Mouse (Mus musculus): ENCODE measurements around the gene Rps15.

Gene Rps15

DNA sequence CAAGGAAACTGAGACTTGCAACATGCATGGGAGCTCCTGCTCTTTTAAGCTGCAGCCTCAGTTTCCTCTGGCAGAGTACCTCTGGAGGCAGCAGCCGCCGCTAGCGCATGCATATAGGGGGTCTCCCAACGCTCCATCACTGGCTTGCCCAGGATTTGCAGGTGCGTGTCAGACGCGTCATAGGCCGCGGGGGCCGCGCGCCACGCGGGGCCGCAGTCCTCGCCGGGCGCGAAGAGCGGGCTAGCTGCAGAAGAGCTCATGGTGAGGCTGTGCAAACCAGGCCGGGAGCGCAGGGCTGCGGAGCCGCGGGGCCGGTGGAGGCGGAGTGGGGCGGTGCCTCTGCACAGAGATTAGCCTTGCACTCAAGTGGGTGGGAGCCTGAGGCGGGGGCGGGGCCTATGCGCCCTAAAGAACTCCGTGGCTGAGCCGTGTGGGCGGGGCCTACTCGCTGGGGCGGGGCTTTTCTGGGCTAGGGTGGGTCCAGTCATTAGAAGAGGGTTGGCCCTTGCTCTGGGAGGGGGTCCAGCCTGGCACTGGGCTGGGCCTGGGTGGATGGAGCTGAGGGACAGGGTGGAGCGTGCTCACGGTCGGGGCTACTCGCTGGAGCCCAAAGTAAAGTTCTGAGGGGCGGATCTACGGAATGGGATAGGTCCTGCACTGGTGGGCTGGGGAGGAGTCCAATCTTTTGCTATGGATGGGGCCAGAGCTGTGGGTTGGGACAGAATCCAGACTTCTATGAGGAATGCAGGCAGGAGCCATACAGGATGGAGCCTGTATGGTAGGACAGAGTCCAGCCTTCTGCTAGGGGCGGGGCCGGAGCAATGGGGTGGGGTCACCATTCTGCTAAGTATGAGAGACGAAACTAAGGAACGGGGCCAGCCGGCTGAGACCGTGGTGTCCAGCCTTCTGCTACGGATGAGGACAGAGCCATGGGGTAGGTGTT is 31.3 kb upstream of the Rps15 start, which contains the start of the genes Gamt and Dazap1:
TSS of gene Gamt (minus strand) at position 371 of the 943 bp plus-strand sequence.
TSS of gene Dazap1 (plus strand) at position 845 of the 943 bp plus-strand sequence.
- peak; percentile 93 for DNase-seq (ENCODE audit: low read depth, low spot score)

DNA sequence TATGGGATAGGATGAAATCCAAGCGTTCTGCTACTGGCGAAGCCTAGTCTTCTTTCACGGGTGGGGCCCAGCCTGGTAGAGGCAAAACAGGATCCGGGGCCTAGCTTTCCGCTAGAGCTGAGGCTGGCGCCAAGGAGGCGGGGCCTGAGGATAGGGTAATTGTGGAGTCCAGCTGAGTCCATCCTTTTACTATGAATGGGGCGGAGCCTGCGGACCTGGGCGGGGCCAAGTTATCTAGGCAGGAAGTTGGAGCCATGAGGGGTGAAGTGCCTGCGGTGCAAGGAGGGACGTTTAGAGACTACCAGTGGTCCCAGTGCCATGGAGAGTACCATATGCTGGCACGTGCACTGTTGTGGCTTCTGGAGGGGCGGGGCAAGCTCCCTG is 30.7 kb upstream of the Rps15 start:
- DNase-seq (ENCODE audit: low read depth, low spot score) = peak; percentile 88

DNA sequence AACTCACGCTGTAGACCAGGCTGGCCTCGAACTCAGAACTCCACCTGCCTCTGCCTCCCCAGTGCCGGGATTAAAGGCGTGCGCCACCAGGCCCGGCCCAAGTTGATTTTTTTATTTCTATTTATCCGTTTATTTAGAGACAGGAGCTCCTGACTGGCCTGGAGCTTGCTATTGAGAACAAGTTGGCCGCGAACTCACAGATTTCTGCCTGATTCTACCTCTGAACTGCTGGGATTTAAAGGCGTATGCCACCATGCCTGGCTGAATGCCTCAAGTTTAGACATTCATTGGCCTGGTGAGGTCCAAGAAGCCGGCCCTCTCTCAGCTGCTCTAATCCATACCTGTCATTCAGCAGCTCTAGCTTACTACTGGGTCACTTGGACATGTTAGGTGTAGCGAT is 30.1 kb upstream of the Rps15 start:
- no peak for DNase-seq (ENCODE audit: low read depth, low spot score)

DNA sequence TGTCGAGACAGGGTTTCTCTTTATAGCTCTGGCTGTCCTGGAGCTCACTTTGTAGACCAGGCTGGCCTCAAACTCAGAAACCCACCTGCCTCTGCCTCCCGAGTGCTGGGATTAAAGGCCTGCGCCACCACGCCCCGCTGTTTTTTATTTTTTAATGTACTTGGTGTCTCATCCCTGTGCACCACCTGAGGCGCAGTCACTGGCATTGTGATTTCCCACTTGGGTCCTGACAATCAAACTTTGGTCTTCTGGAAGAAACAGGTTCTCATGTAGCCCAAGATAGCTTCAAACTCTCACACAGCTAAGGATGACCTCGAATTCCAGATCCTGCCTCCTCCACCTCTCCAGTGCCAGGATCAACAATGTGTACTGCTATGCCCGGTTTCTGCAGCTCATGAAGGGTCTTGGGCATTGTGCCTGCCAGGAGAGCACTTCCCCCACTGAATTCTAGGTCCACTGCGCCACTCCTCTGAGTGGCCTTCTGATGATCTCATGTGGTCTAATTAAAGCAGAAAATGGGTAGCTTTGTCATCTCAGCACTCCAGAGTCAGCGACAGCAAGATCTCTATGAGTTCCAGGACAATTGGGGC is 29.4 kb upstream of the Rps15 start:
- DNase-seq (ENCODE audit: low read depth, low spot score) = no peak

DNA sequence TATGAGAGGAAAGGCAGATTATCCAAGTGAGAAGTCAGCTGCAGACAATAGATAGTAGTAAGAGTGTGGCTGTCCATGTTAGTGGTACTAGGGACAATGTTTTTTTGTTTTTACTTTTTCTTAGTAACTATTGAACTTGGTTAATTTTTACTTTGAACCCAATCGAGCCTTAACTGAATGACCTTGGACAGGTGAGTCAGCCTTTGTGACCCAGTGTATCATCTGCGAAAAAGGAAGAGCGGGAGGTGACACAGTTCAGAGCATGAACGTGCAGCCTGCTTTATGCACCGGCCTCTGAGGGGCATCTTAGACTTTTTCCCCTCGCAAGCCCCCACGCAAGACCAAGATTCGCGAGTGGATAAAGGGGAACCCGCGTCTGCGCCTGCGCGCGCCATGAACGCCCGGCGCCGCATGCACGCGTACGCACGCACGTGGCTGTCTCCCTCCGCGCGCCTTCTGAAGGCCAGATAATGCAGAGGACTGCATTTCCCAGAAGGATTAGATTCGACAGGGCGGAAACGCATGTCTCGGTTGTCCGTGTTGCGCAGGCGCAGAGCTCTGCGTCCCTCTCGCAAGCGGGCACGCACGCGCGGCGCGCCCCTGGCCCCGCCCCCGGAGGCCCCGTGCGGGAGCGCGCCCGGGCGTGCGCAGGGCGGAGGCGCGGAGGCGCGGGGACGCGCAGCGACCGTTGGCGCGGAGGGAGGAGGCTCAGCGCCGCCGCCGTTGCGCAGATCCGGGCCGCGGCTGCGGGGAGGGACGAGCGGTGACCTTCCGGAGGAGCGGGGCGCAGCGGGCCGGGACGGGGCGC is 27.7 kb upstream of the Rps15 start:
- DNase-seq (ENCODE audit: low read depth, low spot score) = peak; percentile 99

DNA sequence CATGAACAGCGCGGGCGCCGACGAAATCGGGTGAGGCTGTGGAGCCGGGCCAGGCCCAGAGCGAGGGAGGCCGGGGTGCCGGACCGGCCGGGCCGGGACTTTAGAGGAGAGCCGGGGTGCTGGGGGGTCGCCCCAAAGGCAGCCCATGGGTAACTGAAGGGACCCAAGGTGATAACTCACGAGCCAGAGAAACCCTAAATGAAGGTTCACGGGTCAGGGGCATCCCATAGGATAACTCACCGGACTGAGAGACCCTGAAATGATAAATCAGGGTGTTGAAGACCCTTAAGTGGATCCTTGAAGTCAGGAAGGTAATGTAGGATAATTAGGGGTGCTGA is 27.1 kb upstream of the Rps15 start:
- no peak for DNase-seq (ENCODE audit: low read depth, low spot score)

DNA sequence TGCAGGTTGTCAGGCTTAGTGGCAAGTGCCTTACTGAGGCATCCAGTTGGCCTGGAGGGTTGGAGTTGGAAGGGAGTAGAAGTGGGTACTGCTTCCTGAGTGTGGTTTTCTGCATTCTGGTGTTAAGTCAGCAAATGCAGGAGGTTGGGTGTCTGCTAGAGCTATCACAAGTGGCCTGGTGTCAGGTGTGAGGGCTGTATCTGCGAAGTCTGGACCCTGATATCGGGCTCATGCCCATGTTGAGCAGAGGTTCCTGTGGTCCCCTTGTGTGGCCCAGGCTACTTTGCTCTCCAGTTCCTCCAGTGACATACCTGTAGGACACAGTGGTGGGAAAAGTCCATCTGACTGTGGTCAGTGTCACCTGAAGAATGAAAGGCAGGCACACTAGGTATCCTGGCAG is 22.2 kb upstream of the Rps15 start:
- DNase-seq (ENCODE audit: low read depth, low spot score) = no peak

DNA sequence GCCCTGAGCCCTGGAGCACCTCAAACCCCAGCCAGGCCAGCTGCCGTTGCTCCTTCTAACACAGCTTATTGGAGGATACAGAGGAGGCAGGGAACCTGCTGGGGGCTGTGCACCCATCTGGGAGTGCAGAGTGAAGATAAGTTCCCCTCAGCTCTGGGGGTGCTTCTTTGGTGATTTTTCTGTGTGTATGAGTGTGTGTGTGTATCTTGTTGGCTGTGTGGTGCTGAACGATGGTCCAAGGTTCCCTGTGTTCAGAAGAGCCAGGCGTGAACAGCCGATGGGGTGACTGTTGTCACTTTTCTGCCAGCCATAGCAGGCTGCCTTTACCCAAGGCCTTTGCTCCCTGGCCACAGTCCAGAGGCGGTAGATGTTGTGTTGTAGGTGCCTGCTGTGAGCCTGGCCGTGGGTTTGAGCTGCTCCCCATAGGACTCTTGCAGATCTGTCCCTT is 21.5 kb upstream of the Rps15 start:
- no peak for DNase-seq (ENCODE audit: low read depth, low spot score)

DNA sequence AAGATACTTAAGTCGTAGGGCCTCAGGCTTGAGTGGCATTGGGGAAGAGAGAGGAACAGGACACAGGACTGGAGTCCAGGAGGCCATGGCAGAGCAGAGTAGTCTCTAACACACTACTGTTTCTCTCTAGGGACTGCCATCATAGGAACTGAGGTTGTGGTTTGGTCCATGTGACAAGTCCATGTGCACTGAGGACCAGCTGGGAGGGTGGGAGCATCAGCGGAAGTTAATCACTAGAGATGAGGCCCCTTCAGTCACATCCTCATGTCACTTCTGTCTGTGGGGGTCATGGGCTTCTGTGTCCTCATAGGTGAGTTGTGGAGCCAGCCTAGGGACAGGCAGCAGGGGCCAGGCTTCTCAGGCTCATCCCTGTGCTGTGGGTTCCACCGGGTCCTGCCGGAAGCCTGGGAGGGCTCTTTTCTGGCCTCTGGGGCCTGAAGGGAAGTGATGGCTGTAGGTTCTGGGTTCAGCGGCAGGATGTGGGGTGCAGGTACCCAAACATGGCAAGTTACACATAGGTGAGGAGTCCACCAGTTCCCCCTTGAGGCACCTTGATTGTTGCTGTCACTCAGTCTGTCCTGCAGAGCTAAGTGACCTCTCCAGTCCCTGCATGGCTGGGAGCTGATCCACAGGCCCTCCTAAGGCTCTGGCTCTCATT is 20.9 kb upstream of the Rps15 start:
- DNase-seq (ENCODE audit: low read depth, low spot score) = no peak

DNA sequence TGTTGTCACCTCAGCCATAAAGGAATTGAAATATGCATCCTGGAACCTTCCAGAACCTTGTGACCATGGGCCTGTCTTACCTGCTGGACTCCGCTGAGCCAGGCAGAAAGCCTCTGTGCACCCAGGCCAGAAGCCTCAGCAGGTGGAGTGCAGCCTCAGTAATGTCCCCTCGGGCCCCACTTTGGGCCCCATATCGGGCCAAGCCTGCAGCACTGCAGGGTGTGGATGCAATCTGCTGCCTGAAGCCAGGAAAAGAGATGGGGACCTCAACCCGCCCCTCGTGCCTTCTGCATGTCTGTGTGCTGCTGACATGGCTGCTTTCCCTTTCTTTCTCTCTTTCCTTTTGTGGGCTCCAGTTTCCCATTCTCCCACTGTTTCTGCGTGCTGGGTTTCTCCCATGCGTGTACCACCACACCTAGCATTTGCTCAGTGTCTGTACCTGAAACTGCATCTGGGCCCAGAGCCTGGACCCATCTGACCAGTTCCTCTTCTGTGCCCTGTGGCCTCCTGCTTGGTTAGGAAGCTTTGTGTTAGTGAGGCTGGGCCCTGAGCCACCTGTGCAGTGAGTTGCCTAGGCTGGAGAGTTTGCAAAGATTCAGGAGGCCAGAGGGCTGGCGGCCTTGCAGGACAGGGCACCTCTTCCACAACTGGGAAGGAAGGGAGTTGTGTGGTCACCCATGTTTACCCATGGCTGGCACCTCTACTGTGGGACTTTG is 20.2 kb upstream of the Rps15 start:
- no peak for DNase-seq (ENCODE audit: low read depth, low spot score)

DNA sequence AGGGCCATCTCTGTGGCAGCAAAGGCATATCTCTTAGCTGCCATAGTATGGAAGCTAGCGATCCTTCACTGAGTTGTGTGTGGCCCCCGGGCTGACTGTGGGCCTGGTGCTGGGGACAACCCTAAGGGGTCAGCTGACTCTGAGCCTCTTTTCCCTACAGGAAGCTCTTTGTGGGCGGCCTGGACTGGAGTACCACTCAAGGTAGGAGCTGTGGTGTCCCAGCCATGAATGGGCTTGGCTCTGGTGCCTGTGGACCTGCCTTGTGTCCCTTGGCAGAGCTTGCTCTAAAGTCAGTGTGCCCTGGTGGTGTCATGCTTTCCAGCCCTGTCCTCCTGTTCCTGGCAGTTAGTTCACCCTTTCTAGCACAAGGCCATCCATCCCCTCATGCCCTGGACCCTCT is 18.4 kb upstream of the Rps15 start:
- no peak for DNase-seq (ENCODE audit: low read depth, low spot score)

DNA sequence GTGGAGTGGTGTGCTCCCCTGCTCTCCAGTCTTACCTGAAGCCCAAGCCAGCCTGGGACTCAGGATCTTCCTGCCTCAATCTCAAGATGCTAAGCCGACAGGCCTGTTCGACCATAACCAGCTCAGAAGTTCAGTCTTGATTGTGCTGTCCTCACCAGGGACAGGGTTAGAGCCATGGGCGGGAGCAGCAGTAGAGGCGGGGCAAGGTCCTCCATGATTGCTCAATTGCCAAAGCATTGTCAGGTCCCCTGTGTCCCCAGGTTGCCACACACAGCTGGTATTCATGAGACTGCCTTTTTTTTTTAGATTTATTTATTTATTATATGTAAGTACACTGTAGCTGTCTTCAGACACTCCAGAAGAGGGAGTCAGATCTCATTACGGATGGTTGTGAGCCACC is 16.0 kb upstream of the Rps15 start:
- no peak for DNase-seq (ENCODE audit: low read depth, low spot score)

DNA sequence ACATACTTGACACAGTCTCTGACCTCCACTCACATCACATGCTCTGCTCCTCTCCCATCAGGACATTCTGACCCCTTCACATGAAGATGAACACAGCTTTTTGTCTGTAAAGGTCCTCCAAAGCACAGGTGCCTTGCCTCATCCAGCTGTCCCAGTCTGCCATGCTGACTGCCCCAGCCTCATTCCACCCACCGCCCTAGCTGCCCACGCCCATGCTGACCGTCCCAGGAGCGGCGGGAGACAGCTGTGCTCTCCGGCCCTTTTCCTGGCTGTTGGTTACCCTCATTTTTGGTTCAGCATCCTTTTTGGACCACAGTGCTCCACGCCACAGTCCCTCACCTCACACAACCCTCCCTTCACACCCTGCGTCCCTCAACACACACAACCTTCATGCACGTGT is 13.9 kb upstream of the Rps15 start:
- DNase-seq (ENCODE audit: low read depth, low spot score) = no peak

DNA sequence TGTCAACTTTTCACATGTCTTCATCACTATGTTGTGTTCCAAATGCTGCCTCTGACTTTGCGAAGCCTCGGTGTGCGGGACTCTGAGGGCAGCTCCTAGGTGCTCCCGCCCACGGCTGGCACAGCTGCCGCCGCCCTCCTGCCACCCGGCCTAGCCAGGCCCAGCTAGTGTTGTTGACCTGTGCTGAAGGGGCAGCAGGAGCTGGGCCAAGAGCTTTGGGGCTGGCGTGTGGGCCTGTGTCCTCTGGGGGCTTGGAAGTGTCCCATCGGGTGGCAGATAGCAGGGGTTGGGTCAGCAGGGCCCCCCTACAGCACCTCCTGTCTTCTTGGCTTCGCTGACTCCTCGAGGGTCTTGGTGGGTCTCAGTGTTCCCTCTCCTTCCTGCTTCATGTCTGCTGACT is 13.0 kb upstream of the Rps15 start:
- DNase-seq (ENCODE audit: low read depth, low spot score) = no peak

DNA sequence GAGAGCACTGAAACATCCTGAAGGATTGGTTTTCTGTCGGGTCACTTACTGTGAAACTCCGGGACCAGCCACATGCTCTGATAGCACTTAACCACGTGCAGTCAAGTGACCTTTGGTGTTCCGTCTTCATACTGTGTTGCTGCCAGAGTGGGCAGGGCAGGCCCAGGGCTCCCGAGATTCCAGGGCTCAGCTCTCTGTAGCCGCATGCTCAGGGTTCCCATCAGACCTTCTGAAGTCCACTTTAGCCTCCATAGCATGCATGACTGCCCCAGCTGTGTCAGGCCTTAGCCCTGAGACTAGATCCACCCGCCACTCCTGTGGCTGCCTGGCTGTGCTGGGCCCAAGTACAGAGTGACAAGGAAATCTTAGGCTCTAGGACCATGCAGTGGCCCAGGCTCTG is 10.9 kb upstream of the Rps15 start:
- no peak for DNase-seq (ENCODE audit: low read depth, low spot score)

DNA sequence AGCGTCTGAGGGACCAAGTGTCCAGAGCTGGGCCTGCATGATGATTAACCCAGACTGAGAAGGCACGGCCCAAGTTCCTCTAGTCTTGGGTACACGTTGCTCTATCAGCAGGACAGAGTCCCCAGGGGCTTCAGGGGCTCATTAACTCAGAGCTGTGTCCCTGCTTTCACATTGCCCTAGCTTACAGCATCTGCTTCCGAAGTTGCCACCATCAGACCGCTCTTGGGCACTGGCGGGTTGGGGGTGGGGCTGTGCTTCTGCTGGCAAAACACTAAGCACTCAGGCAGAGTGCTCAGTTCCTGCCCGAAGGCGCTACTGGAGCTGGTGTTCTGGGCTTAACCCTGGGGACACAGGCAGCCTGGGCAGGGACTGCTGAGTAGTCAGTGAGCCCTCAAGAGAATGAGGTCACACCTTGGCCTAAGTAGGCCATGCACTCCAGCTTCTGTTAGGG is 10.3 kb upstream of the Rps15 start:
- DNase-seq (ENCODE audit: low read depth, low spot score) = no peak

DNA sequence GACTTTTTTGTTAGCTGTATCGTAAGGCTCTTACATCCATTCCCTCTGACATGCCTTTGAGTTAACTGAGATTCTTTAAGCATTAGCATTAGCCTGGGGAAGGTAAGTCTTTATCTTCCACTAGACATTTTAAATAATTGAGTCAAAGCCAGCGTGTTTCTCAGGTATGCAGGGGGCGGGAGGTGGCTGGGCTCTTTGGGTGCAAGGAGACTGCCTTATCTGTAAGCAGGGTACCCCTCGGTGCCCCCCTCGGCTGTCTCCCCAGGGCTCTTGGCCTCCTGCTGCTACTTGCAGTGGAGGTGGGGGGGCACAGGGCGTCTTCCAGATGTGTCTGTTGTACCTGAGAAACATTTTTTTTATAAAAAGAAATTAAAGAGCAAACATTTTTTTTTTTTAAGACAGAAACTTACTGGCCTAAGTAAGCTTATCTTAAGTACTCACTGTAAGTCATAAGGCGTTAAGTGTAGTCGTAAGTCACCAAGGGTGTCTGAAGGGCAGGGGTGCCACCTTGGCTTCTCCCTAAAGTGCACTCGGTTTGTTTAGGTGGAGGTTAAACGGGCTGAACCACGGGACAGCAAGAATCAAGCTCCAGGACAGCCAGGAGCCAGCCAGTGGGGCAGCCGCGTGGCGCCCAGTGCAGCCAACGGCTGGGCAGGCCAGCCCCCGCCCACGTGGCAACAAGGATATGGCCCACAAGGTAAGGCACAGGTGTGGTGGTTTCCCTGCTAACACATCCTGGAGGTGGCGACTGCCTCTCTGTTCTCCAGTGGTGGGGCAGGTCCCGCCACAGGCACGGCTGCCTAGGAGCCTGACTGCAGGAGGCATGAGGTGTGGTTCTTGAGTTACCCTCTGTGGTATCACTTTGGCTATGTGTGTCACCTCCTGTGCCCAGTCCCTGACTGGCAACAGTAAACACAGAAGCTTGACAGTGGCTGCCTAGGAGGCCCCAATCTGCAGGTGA is 9.5 kb upstream of the Rps15 start:
- DNase-seq (ENCODE audit: low read depth, low spot score) = no peak

DNA sequence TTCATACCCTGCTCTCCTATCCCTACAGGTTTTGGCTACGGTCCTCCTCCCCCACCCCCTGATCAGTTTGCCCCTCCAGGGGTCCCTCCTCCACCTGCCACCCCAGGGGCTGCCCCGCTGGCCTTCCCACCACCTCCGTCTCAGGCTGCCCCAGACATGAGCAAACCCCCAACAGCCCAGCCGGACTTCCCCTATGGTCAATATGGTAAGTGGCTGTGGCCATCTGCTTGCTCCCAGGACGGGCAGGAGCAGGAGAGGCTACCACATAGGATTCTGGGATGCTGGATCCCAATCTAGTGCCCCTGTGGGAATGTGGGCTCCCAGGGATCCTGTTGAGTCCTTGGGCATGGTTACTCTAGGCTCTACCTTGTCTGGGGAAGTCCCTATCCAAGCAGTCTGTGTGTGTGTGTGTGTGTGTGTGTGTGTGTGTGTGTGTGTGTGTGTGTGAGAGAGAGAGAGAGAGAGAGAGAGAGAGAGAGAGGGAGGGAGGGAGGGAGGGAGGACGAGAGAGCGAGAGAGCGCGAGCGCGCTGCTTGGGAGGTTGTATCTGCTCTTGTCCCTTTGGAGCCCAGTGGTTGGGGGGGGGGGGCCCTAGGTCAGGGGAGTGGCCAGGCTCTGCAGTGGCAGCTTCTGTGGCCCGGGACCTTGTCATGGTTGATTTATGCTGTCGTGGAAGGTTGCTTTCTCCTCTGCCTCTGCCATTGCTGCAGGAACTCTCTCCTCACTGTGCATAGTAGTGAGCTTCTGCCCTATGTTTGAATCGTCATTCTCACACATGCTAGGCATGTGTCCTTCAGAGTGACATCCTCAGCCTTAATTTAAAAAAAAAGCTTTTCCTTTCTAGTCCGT is 6.8 kb upstream of the Rps15 start:
- no peak for DNase-seq (ENCODE audit: low read depth, low spot score)

DNA sequence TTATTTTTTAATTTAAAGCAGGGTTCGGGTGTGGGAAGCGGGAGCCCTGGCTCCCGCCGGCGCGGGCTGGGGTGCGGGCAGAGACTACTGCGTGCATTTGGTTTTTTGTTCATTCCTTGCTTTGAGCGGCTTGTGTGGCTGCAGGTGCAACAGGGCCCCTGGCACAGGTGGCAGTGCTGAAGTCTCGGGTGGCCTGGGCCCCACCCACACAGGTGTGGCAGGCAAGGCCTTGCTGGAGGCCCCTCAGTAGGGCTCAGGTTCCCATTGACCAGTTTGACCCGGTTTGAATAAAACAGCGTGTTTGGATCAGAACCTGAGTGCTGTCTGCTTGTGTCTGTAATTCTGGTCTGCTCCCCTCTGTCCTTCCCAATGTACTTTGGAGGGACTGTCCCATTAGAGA is 4.2 kb upstream of the Rps15 start:
- no peak for DNase-seq (ENCODE audit: low read depth, low spot score)

All from embryo, embryonic 11.5 days (tissue).